Mouse (Mus musculus) macrophage (primary cell): ENCODE measurements around the gene Maml3. TPM values are rescaled to one million over a fixed set of nuclear protein-coding genes. Genes with fewer than 3 reads are reported as not detected.

ENCODE experiments used
- H3K27ac ChIP-seq: fragments of 350-480 bp; formaldehyde crosslinking; 2 replicates; pipeline ENCODE4 v1.9.0; 2021
- H3K36me3 ChIP-seq: fragments of 350-480 bp; formaldehyde crosslinking; 2 replicates; pipeline ENCODE4 v1.9.0; 2021; ENCODE audit errors: inconsistent target
- H3K4me3 ChIP-seq: fragments of 350-480 bp; formaldehyde crosslinking; 2 replicates; pipeline ENCODE4 v1.9.0; 2021; ENCODE audit errors: inconsistent target
- H3K79me2 ChIP-seq: fragments of 350-480 bp; formaldehyde crosslinking; 2 replicates; pipeline ENCODE4 v1.9.0; 2021; ENCODE audit errors: inconsistent target
- WGBS: methylation state at CpG from one replicate; pipeline ENCODE4 v1.1.7; 2026; ENCODE audit warnings: inconsistent platforms; ENCODE audit not compliant: missing documents; 5-methylcytosine and 5-hydroxymethylcytosine counted together
- polyA plus RNA-seq: library from polyadenylated mRNA; stranded (reverse); fragments of 250-400 nt; gene quantifications from 3 replicates; pipeline ENCODE4 v1.2.4, GENCODE M21; 2018; ENCODE audit warnings: inconsistent platforms

Gene Maml3
- polyA plus RNA-seq, 1 experiment from 2014 or later = 0.72 TPM

- Histone ChIP-seq H3K4me3 (no peak overlapping the region), H3K27ac (no peak overlapping the region), H3K79me2 (no peaks in the 10 kb centered on the region), H3K36me3 (no peaks in the 10 kb centered on the region)
- 61% methylated on average over 5 of the region's 5 CpGs for WGBS
Observed at GRCm38 (mm10) chr3:51868857-51869256, 236.0 kb downstream of the Maml3 start.

- no peaks in the 10 kb centered on the region for H3K36me3 ChIP-seq
- WGBS = 92% methylated on average over 5 of the region's 5 CpGs
- no peaks in the 10 kb centered on the region for H3K79me2 ChIP-seq
- H3K27ac ChIP-seq = no peak overlapping the region
- no peak overlapping the region for H3K4me3 ChIP-seq
Observed at GRCm38 (mm10) chr3:51866446-51866845, 238.4 kb downstream of the Maml3 start.

GRCm38 (mm10) chr3:51861631-51862030 lies 243.2 kb downstream of the Maml3 start:
- WGBS = 95% methylated on average over 9 of the region's 9 CpGs
- no peak overlapping the region for H3K4me3 ChIP-seq
- H3K36me3 ChIP-seq = no peaks in the 10 kb centered on the region
- H3K79me2 ChIP-seq = no peaks in the 10 kb centered on the region
- H3K27ac ChIP-seq = no peak overlapping the region

DNA sequence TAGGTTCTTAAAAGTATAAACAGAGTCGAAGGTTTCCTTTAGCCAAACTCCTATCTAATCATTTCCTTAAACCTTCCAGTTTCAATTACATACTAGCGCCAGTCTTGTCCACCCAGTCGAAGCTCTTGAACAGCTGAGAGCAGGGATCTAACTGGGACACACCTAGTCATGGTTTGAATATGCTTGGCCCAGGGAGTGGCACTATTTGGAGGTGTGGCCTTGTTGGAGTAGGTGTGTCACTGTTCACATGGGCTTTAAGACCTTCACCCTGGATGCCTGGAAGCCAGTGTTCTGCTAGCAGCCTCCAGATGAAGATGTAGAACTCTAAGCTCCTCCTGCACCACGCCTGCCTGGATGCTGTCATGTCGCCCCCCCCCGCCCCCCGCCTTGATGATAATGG lies 244.4 kb downstream of the Maml3 start:
- Histone ChIP-seq H3K79me2 (no peaks in the 10 kb centered on the region), H3K4me3 (no peak overlapping the region), H3K27ac (no peak overlapping the region), H3K36me3 (no peaks in the 10 kb centered on the region)
- 91% methylated on average over 7 of the region's 7 CpGs for WGBS

- no peaks in the 10 kb centered on the region for H3K79me2 ChIP-seq
- no peaks in the 10 kb centered on the region for H3K36me3 ChIP-seq
- no peak overlapping the region for H3K27ac ChIP-seq
- H3K4me3 ChIP-seq = no peak overlapping the region
- WGBS = 25% methylated on average over 1 of the region's 2 CpGs
Observed at GRCm38 (mm10) chr3:51859208-51859607, 245.7 kb downstream of the Maml3 start.

- Histone ChIP-seq H3K27ac (no peak overlapping the region), H3K36me3 (no peaks in the 10 kb centered on the region), H3K79me2 (no peaks in the 10 kb centered on the region), H3K4me3 (no peak overlapping the region)
- 84% methylated on average over 8 of the region's 10 CpGs for WGBS
Observed at GRCm38 (mm10) chr3:51854152-51854551, 250.7 kb downstream of the Maml3 start.

DNA sequence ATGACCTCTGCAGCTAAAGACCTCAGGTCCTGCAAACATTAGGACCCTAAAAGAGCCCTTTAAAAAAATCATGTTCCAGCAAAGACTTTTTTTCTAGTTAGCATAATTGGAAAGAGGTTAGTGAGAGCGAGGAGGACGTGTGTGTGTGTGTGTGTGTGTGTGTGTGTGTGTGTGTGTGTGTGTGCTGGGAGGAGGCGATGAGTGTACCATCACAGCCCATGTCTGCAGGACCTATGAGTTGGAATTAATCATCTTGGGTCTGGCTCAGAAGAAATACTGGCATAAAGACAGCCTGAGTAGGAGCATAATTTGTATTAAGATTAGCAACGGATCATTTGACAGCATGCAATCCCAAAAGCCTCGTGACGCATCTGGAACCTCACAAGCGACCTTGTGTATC lies 251.3 kb downstream of the Maml3 start:
- Histone ChIP-seq H3K27ac (no peak overlapping the region), H3K79me2 (no peaks in the 10 kb centered on the region), H3K36me3 (no peaks in the 10 kb centered on the region), H3K4me3 (no peak overlapping the region)
- WGBS = 98% methylated on average over 5 of the region's 7 CpGs

- Histone ChIP-seq H3K79me2 (no peaks in the 10 kb centered on the region), H3K36me3 (no peaks in the 10 kb centered on the region), H3K27ac (no peak overlapping the region), H3K4me3 (no peak overlapping the region)
- WGBS = 70% methylated on average over 3 of the region's 3 CpGs
Observed at GRCm38 (mm10) chr3:51852692-51853091, 252.2 kb downstream of the Maml3 start.

GRCm38 (mm10) chr3:51851596-51851995 lies 253.3 kb downstream of the Maml3 start:
- H3K4me3 ChIP-seq = no peak overlapping the region
- H3K79me2 ChIP-seq = no peaks in the 10 kb centered on the region
- H3K27ac ChIP-seq = no peak overlapping the region
- 93% methylated on average over 7 of the region's 7 CpGs for WGBS
- no peaks in the 10 kb centered on the region for H3K36me3 ChIP-seq

- Histone ChIP-seq H3K4me3 (no peak overlapping the region), H3K79me2 (no peaks in the 10 kb centered on the region), H3K27ac (no peak overlapping the region), H3K36me3 (no peaks in the 10 kb centered on the region)
- 96% methylated on average over 6 of the region's 6 CpGs for WGBS
Observed at GRCm38 (mm10) chr3:51849462-51849861, 255.4 kb downstream of the Maml3 start.

GRCm38 (mm10) chr3:51847262-51847661 lies 257.6 kb downstream of the Maml3 start:
- WGBS = 29% methylated on average over 4 of the region's 4 CpGs
- Histone ChIP-seq H3K36me3 (no peaks in the 10 kb centered on the region), H3K79me2 (no peaks in the 10 kb centered on the region), H3K27ac (no peak overlapping the region), H3K4me3 (no peak overlapping the region)

DNA sequence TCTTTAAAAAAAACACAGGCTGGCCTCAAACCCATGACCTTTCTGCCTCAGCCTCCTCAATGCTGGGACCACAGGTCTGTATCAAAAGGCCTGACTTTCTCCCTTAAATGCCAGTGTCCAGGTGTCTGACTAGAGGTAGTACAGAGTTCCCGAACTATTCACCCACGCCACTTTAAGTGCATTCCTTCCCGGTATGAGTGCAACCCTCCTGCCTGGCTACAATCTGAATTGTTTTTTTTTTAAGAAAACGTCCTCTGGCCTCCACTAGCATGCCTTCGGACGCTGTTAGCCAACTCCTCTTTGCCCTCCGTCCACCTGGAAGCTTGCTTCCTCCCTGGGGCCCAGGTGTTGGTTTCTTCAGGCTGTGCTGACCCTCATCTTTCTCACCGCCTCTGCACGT lies 260.6 kb downstream of the Maml3 start:
- Histone ChIP-seq H3K79me2 (no peaks in the 10 kb centered on the region), H3K27ac (no peak overlapping the region), H3K36me3 (no peaks in the 10 kb centered on the region), H3K4me3 (no peak overlapping the region)
- WGBS = 91% methylated on average over 9 of the region's 9 CpGs

- 93% methylated on average over 11 of the region's 12 CpGs for WGBS
- Histone ChIP-seq H3K36me3 (no peaks in the 10 kb centered on the region), H3K27ac (no peak overlapping the region), H3K79me2 (no peaks in the 10 kb centered on the region), H3K4me3 (no peak overlapping the region)
Observed at GRCm38 (mm10) chr3:51842140-51842539, 262.7 kb downstream of the Maml3 start.

DNA sequence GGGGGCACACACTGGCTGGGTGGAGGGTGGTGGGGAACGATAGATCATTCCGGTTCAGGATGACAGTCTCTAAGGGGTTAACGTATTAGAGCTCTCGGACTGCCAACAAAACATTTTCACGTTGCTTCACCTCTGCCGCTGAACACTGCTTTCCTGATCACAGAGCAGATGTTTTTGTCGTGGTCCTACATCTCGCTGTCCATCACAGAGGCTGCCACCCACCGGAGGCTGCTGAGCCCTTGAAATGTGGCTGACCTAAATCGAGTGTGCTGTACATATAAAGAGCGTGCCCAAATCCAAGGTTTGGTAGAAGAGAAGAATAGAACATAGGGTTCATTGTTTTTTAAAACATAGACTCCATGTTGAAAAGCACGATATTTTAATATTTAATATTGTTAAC lies 263.3 kb downstream of the Maml3 start:
- Histone ChIP-seq H3K27ac (no peak overlapping the region), H3K79me2 (no peaks in the 10 kb centered on the region), H3K36me3 (no peaks in the 10 kb centered on the region), H3K4me3 (no peak overlapping the region)
- 97% methylated on average over 12 of the region's 12 CpGs for WGBS

DNA sequence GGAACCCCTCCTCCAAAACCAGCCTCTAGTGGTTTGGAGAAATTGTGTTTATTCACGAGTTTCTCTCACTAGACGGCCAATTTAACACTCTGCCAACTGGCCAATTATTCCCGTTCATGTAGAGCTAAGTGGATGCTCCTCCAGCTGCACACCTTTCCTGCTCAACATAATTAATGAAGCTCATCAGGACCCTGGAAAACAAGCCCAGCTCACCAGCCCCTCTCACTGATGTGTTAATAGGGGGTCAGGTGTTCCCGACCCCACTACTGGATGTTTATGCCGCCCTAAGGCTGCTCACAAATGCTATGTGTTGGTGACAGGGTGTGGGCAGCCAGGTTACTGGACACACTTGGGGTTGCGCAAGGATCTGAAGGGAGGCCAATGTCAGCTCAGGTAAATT lies 263.7 kb downstream of the Maml3 start:
- Histone ChIP-seq H3K27ac (no peak overlapping the region), H3K4me3 (no peak overlapping the region), H3K79me2 (no peaks in the 10 kb centered on the region), H3K36me3 (no peaks in the 10 kb centered on the region)
- WGBS = 85% methylated on average over 6 of the region's 6 CpGs

- no peak overlapping the region for H3K27ac ChIP-seq
- no peaks in the 10 kb centered on the region for H3K79me2 ChIP-seq
- H3K4me3 ChIP-seq = no peak overlapping the region
- 95% methylated on average over 9 of the region's 13 CpGs for WGBS
- H3K36me3 ChIP-seq = no peaks in the 10 kb centered on the region
Observed at GRCm38 (mm10) chr3:51840095-51840805, 264.6 kb downstream of the Maml3 start.
